Mouse (Mus musculus): Measurements from ENCODE around the gene Vav2.

DNA sequence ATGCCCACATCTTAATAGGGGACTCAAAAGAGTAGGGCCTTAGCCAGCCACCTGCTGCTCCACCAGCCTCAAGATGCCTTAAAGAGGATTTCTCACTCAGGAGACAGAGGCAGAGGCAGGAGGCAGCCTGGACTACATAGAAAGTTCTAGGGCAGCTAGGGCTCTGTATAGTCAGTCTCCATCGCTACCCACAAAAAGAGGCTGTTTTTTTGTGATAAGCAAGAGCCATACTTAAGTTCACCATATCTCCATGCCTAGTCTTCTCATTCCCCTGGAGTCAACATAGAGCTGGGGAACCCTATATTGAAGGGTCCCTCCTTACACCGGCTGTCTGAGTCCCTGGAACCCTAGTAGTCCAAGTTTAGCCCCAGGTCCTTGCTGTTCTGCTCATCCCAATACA lies 43.7 kb upstream of the Vav2 start:
- TF ChIP-seq CTCF (IDR thresholded peaks at IDR 0.05; ENCODE audit: control insufficient read depth, insufficient read depth, insufficient read length) (no peak), USF1 (IDR thresholded peaks at IDR 0.05; ENCODE audit: low read depth) (no peak), CEBPB (IDR thresholded peaks at IDR 0.05; ENCODE audit: low read depth) (no peak), FOSL1 (IDR thresholded peaks at IDR 0.05; ENCODE audit: insufficient read depth, low read length, poor library complexity, severe bottlenecking) (no peak)
